Mouse (Mus musculus): ENCODE data around the gene Olfr871. TPM values are rescaled to one million over a fixed set of nuclear protein-coding genes. Genes with fewer than 3 reads are reported as not detected.
"Not testable (repeated sequence)": the region's sequence is repeated elsewhere in the genome, so short reads cannot be mapped to it uniquely, and the experiment has no call there.

Olfr871 gene
- total RNA-seq (2017), result not detected in 2 replicates

GRCm38 (mm10) chr9:20211907-20212306 is at the start of gene Olfr871:
Gene Olfr871, plus strand, starts transcription at chr9:20212207.
- no peak for ATAC-seq (replicated peaks in 1 of 2; ENCODE audit: insufficient read depth in 1 of 2, low FRiP score in 2 of 2, low TSS enrichment in 1 of 2, low read depth in 1 of 2, poor library complexity in 2 of 2, severe bottlenecking in 2 of 2)

DNA sequence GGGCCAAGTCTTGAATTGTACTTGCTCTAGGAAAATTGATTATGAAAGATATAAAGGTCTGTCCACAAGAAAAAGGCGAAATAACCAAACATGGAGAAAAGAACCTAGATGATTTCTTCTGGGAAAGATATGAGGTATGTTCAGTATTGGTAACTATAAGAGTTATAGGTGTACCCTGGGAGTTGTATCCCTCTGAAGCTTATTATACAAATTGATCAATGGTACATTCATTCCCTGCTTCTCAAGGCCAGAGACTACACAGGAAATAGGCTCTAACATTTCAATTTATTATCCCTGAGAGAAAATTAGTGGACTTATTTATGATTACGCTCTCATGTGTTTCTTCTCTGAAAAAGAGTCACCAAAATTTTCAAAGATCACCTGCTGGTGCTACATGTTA is 38.0 kb upstream of the Olfr871 start, which contains the start of gene Olfr870:
Gene Olfr870 (minus strand): TSS at position 101 of the 400 bp plus-strand sequence.
- ATAC-seq (replicated peaks in 1 of 2; ENCODE audit: insufficient read depth in 1 of 2, low FRiP score in 2 of 2, low TSS enrichment in 1 of 2, low read depth in 1 of 2, poor library complexity in 2 of 2, severe bottlenecking in 2 of 2), result no peak

DNA sequence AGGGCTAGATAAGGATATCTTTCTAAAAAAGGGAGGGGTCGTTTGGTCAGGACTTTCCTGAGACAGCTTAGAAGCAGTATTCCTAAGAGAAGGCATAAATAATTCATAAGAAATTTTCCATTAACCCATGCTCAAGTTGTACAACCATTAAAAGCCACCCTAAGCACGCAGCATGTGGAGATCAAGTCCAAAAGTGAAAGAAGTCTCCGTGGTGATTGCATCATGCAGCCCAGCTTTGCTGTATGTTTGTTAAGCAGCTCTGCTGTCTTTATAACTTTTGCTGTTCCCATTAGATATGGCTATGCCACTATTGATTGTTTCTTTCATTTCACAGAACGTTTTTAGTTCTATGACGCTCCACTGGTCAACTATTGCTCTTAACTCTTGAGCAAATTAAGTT is 32.5 kb upstream of the Olfr871 start:
- no peak for ATAC-seq (replicated peaks in 1 of 2; ENCODE audit: insufficient read depth in 1 of 2, low FRiP score in 2 of 2, low TSS enrichment in 1 of 2, low read depth in 1 of 2, poor library complexity in 2 of 2, severe bottlenecking in 2 of 2)

DNA sequence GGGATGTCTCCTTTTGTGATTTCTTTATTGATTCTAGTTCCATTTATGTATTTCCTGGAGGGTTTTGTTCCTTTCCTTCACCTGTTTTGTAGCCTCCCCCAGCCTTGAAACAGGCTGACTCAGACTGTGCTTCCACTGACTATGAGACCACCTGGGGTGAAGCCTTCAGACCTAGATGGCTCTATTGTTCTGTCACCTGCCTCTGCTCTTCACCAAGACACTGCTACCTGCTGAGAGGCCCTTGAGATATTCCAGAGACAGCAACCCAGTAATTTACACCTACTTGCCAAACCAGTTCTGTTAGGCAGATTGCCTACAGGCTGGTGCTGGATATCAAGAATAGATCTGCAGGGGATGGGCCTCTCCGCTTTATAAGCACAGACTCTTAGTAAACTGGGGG is 9.9 kb upstream of the Olfr871 start:
- no peak for ATAC-seq (replicated peaks in 1 of 2; ENCODE audit: insufficient read depth in 1 of 2, low FRiP score in 2 of 2, low TSS enrichment in 1 of 2, low read depth in 1 of 2, poor library complexity in 2 of 2, severe bottlenecking in 2 of 2)

GRCm38 (mm10) chr9:20203413-20203984 is 8.5 kb upstream of the Olfr871 start:
- ATAC-seq (replicated peaks in 1 of 2; ENCODE audit: insufficient read depth in 1 of 2, low FRiP score in 2 of 2, low TSS enrichment in 1 of 2, low read depth in 1 of 2, poor library complexity in 2 of 2, severe bottlenecking in 2 of 2), result not testable (repeated sequence)

GRCm38 (mm10) chr9:20210812-20211211 is 1.2 kb upstream of the Olfr871 start:
- ATAC-seq (replicated peaks in 1 of 2; ENCODE audit: insufficient read depth in 1 of 2, low FRiP score in 2 of 2, low TSS enrichment in 1 of 2, low read depth in 1 of 2, poor library complexity in 2 of 2, severe bottlenecking in 2 of 2), result no peak

DNA sequence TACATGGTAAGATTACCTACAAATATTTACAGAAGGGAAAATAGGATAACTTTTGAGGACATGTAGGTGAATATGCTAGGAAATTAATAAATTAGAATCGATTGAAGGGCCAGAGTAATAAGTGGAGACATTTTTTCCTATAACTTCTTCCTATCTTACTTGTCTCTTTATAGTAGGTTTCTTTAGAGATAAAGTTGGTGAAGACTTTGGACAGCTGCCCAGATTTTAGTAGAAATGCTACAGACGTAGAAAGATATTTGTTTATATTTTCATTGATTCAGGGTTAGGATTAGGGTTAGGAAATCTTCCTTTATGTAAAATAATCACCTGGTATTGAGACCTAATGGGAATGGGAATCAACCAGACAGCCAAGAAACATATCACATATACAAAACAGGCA is 530 bp upstream of the Olfr871 start:
- no peak for ATAC-seq (replicated peaks in 1 of 2; ENCODE audit: insufficient read depth in 1 of 2, low FRiP score in 2 of 2, low TSS enrichment in 1 of 2, low read depth in 1 of 2, poor library complexity in 2 of 2, severe bottlenecking in 2 of 2)

GRCm38 (mm10) chr9:20236819-20237218 is 24.8 kb downstream of the Olfr871 start, which contains the start of gene Olfr872:
Gene Olfr872, plus strand, starts transcription at chr9:20237119.
- ATAC-seq (replicated peaks in 1 of 2; ENCODE audit: insufficient read depth in 1 of 2, low FRiP score in 2 of 2, low TSS enrichment in 1 of 2, low read depth in 1 of 2, poor library complexity in 2 of 2, severe bottlenecking in 2 of 2), result no peak

DNA sequence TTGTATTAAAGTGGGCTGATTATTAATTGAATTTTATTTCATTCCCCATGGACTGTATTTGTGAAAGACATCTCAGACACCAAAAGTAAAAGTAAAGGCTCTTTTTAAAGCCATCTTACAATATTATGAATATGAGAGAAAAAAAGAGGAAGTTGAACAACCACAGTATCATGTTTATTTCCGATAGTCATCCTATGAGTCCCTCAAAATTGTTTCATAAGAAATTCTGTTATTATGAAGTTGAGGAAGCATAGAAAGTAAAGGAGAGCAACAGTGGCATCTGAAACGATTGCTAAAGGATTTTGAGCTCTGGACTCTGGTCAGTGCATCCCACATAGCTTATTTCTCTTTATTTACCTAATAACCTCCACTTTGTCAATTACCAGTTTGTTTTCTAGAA is 25.4 kb downstream of the Olfr871 start:
- ATAC-seq (replicated peaks in 1 of 2; ENCODE audit: insufficient read depth in 1 of 2, low FRiP score in 2 of 2, low TSS enrichment in 1 of 2, low read depth in 1 of 2, poor library complexity in 2 of 2, severe bottlenecking in 2 of 2), result no peak; a peak in 1 of 4 replicates

Other genes with a start within 250 kb of the Olfr871 start
- gene Olfr866, start 184.2 kb upstream of the Olfr871 start, total RNA-seq (2017), result not detected in 2 replicates
- not detected in 2 replicates for gene Olfr867, start 154.6 kb upstream of the Olfr871 start, total RNA-seq (2017)
- gene Olfr868, start 113.6 kb upstream of the Olfr871 start, total RNA-seq (2017), result not detected in 2 replicates
- not detected in 2 replicates for gene Olfr869, start 83.2 kb upstream of the Olfr871 start, total RNA-seq (2017)
- not detected in 2 replicates for gene Olfr870, start 38.1 kb upstream of the Olfr871 start, total RNA-seq (2017)
- gene Olfr872, start 24.9 kb downstream of the Olfr871 start, total RNA-seq (2017), result not detected in 2 replicates
- not detected in 2 replicates for gene Olfr39, start 70.1 kb downstream of the Olfr871 start, total RNA-seq (2017)
- gene Olfr873, start 86.3 kb downstream of the Olfr871 start, total RNA-seq (2017), result not detected in 2 replicates
- not detected in 2 replicates for gene Olfr18, start 123.9 kb downstream of the Olfr871 start, total RNA-seq (2017)
- gene Zfp560, start 173.0 kb downstream of the Olfr871 start, total RNA-seq (2017), result 7.4 and 7.6 TPM in 2 replicates
- gene Zfp26, start 248.0 kb downstream of the Olfr871 start, total RNA-seq (2017), result 38.0 and 56.2 TPM in 2 replicates